Mouse (Mus musculus): Measurements from ENCODE around the gene Mctp1.

Gene Mctp1

GRCm38 (mm10) chr13:76824932-76825694, 440.8 kb downstream of the Mctp1 start:
- DNase-seq (ENCODE audit: low read depth): no peak

- no peak for DNase-seq (ENCODE audit: low read depth)
Measured at GRCm38 (mm10) chr13:76827738-76828137, 443.4 kb downstream of the Mctp1 start.

DNA sequence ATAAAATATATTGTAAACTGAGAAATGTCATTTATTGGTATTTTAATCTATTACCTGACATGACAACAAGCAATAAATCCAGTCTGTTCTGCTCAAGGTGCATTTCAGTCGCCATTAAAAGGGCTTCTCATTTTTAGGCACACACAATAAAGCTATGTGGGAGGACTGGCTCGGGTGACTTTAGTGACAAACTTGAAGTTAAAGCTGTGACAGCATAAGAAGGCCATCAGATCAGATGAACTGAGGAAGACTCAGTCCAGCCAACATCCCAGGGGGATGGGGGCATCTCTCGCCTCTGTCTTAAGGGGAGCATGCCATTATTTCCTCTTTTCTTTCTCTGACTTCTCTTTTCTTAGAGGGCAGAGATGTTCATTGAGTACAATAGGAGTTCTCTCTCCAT, 453.7 kb downstream of the Mctp1 start:
- DNase-seq (ENCODE audit: low read depth): no peak

GRCm38 (mm10) chr13:76840712-76841111, 456.4 kb downstream of the Mctp1 start:
- no peak for DNase-seq (ENCODE audit: low read depth)

- peak; percentile 21 for DNase-seq (ENCODE audit: low read depth)
Measured at GRCm38 (mm10) chr13:76844629-76845255, 460.4 kb downstream of the Mctp1 start.

- no peak for DNase-seq (ENCODE audit: low read depth)
Measured at GRCm38 (mm10) chr13:76850412-76851054, 466.2 kb downstream of the Mctp1 start.

DNA sequence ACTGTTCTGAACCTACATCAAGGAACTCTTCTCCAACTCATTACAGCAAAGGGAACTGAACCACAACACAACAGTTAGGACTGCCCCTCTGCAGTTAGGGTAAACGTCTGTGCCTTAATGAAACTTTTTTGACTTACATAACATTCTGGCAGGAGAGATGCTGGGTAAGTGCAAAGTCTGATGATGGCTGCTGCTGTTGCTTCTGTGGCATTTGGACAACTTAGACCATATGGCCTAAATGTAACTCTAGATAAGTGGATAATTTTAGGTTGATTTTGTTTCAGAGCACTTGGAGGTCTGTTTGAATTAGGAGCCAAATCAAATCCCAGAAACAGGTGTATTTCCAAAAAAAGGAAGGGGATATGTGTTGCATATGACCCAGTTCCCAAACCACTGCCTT, 470.0 kb downstream of the Mctp1 start:
- DNase-seq (ENCODE audit: low read depth): no peak

GRCm38 (mm10) chr13:76855021-76855420, 470.7 kb downstream of the Mctp1 start:
- no peak for DNase-seq (ENCODE audit: low read depth)

DNA sequence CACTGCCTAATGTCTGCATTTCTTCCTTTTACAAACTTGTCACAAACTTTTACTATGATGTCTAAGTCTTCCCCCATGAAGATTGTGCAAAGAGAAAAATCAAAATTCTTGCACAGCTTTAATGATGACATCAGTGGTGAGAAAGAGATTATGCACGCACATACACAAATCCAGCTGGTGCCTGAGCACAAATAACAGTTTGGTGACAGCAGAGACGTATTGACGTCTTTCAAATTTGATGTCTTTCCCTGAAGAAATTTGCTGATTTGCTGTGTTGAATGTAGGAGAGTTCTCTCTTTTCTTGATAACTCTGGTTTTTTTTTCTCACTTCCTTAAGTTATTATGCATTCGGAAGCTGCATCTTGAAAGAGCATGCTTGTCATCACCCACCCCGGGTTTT, 472.7 kb downstream of the Mctp1 start:
- no peak for DNase-seq (ENCODE audit: low read depth)

DNA sequence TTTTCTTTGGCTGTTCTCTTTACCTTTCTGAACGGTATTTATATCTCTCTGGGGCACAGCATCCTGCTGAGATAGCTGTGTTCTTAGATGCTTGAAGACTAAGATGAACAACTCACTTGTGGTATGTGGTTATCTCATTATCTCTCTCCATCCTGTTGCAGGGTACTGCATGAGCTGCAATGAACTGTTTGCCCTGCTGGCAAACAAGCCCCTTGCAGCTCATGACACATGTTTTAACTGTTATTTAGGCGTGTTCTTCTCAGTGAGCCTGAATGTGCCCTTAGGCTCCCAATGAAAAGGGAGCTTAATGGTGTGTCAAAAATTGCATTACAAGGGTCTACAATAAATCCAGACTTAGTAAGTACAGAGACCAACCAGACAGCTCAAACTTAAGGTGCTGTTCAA, 473.7 kb downstream of the Mctp1 start:
- DNase-seq (ENCODE audit: low read depth): no peak

DNA sequence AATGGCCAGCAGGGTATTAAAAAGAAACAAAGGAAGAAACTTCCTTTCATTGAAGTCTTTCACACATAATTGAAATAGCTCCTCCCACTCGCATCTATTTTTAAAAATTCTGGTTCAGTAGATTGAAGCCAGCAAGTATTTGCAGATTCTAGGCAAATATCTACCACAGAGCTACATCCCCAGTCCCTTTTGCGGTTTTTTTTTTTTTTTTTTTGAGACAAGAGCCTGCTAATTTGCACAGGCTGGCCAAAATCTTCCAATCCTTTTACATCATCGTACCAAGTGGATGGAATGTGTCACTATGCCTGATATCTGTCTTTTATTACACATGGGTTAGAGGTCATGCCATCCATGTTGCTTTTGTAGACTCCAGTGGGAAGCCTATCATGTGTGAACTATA, 486.0 kb downstream of the Mctp1 start:
- DNase-seq (ENCODE audit: low read depth): no peak

GRCm38 (mm10) chr13:76877887-76878763, 493.8 kb downstream of the Mctp1 start:
- DNase-seq (ENCODE audit: low read depth): no peak

DNA sequence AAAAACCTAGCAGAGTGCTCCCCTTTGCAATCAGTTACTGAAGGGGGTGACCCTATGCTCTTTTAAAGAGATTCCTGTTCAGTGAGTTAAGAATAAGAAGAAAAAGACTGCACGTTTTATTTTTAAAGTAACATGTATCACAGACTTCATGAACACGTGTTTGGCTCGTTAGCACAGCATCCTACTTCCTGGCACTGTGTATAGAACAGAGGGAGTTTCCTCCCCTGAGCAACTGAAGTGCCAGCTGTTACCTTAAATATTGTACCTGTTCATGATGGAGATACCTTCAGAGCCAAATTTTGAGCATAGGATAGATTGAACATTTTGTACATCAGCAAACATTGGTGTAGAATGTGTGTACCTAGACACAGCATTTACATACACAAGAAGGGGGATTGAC, 494.7 kb downstream of the Mctp1 start:
- no peak for DNase-seq (ENCODE audit: low read depth)

DNA sequence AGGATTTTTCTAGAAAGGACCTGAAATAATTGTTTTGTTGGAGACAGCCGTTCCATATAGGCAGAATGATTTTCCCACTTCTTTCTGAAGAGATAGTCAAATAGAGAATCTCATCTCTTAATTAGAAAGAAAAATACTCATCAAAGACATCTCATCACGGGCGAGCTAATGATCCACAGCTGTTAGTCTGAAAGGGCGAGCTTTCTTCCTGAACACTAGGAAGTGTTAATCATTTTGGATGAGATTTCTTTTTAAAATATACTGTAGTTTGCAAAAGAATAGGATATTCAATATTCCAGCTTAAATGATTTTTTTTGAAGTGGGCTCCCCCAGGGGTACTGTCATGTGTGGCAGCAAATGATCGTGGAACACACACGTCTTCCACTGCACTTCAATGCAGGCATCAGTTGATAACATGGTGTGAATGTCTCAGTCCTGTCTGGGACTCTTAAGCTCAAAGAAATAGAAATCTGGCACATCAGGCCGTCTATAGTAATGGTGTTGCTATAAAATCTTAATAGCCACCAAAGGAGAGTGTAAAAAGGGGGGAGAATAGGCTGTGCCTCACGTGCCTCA, 500.3 kb downstream of the Mctp1 start:
- DNase-seq (ENCODE audit: low read depth): no peak

DNA sequence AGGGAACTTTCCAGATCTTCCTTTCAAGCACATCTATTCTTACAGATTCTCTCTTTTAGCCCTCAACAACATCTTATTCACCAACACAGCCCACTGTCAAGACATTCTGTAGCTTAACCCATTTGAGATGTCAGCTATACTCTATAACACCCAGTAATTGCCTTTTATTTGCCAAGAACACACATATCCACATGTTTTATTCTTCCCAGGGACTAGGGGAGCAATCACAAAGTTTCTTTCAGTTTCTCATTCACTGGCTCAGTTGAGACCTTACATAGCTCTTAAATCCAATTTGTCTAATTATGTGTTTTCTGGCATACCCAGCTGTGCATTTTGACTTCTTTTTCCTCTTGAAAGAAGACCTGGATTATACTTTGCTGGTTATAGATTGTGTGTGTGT, 508.7 kb downstream of the Mctp1 start:
- DNase-seq (ENCODE audit: low read depth): no peak

DNA sequence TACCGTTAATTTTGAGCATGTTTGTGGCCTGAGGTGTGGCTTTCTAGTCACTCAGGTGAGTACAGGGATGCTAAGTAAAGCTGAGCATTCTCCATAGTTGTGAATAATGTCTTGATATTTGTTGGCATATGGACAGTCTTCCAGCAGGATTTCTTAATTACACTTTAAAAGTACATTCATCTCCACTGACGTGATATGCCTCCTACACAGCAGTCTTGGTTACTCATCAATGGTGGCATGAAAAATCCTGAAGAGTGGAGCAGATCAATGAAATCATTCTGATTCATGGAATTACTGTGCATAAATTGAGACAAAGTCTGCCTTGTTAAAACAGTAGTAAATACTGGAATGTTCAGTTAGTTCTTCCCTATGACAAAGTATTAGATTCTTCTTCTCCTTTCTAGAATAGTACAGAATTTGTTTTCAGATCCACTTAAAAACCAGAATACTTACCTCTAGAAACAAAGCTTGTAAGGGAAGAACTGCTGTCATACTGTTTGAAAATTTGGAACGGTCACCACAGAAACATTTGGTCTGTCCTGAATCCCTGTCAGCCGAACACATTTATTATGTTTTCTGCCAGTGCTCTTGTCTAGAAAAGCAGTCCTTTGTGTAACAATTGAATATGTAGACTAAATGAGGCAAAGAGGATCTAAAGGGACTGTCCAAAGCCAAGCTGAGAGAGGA, 511.6 kb downstream of the Mctp1 start:
- no peak for DNase-seq (ENCODE audit: low read depth)

DNA sequence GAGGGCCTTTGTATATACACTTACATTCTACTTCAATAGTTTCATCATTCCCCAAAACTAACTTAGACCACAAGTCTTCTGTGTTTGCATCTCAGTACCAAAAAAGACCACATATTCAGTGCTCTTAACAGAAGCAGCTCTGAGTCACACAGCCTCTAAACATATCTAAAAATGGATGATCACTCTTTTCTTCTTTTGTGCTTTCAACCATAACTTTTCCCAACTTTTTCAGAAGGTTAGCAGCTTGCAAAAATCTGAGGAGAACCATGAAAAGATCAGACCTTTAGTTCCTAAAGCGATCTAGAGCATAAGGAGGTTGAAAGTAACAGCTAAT, 512.1 kb downstream of the Mctp1 start:
- DNase-seq (ENCODE audit: low read depth): no peak

GRCm38 (mm10) chr13:76918321-76918720, 534.0 kb downstream of the Mctp1 start:
- no peak for DNase-seq (ENCODE audit: low read depth)

- DNase-seq (ENCODE audit: low read depth): no peak
Measured at GRCm38 (mm10) chr13:76926851-76927250, 542.5 kb downstream of the Mctp1 start.

- no peak for DNase-seq (ENCODE audit: low read depth)
Measured at GRCm38 (mm10) chr13:76927875-76928440, 543.6 kb downstream of the Mctp1 start.

DNA sequence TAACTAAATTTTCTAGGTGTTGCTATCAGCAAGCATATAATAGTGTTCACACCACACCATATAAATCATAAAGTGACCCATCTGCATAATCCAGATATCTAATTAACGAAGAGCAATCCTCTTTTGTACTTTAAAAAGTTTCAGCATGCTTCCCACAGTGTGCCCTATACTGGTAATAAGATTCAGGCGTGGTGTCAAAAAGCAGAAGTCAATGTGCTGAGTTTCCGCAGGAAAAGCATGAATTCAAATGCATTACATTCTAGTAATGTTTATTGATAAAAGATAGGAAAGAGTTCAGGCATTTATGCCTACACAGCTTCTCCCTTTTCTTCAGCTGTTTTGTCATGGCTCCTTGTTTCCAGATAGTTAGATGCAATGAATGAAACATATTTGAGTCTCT, 544.8 kb downstream of the Mctp1 start:
- DNase-seq (ENCODE audit: low read depth): no peak
